Mouse (Mus musculus): Measurements from ENCODE around the gene Wdfy4. TPM values are rescaled to one million over a fixed set of nuclear protein-coding genes. Genes with fewer than 3 reads are reported as not detected.
A peak's percentile ranks its signal among the peaks of the same experiment; 100 is the strongest.

Gene Wdfy4
- polyA plus RNA-seq (2012; rRNA removed) = 0.13 and 0.27 TPM in 2 replicates

GRCm38 (mm10) chr14:33185068-33185800 lies at the start of gene Wdfy4:
Gene Wdfy4, minus strand, starts transcription at chr14:33185508.
- no peak for DNase-seq (ENCODE audit: low read depth)
- TF ChIP-seq CTCF (IDR thresholded peaks at IDR 0.05; ENCODE audit: borderline replicate concordance, extremely low read depth, insufficient read depth, insufficient read length) (no peak), POLR2A (IDR thresholded peaks at IDR 0.05; ENCODE audit: borderline replicate concordance, extremely low read depth, insufficient read depth, insufficient read length, poor library complexity, severe bottlenecking) (no peak)

DNA sequence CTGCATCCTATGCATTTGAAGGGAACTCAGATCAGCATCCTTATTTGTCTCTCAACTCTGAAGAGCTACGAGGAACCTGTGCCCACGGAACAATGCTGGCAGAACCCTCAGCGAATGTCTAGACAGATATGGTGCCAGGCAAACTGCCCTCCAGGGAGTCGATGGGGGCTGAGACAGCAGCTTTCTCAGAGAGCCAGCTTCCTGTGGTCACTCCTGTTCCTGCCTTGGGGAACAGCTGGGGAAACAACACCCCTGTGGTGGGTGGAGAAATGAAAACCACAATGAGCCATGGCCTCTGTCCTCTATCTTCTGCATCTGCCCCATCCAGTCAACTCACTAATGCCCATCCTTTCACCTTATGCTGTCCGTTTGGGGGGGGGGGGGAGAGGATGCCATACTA lies 46.7 kb upstream of the Wdfy4 start:
- no peak for TF ChIP-seq CTCF (IDR thresholded peaks at IDR 0.05; ENCODE audit: borderline replicate concordance, extremely low read depth, insufficient read depth, insufficient read length)
- no peak for TF ChIP-seq POLR2A (IDR thresholded peaks at IDR 0.05; ENCODE audit: borderline replicate concordance, extremely low read depth, insufficient read depth, insufficient read length, poor library complexity, severe bottlenecking)
- DNase-seq (ENCODE audit: low read depth) = no peak

DNA sequence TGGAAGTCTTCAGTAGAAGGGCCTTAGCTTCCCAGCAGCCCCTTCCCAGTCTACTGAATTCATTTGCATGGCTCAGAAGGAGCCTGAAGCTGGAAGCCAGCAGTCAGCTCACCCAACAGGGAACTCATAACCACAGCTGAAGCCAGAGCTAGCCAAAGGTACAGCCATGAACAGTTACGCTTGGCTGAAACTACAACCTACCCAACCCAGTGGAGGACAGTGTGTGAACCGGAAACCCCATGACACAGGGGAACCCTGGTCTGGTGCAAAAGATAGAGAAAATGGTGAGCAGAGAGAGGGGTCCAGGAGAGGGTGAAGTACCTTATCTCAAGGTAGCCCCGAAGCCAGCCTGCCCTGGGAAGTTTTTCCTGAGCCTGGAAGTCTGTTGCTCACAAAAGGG lies 46.0 kb upstream of the Wdfy4 start:
- no peak for TF ChIP-seq POLR2A (IDR thresholded peaks at IDR 0.05; ENCODE audit: borderline replicate concordance, extremely low read depth, insufficient read depth, insufficient read length, poor library complexity, severe bottlenecking)
- no peak for DNase-seq (ENCODE audit: low read depth)

GRCm38 (mm10) chr14:33230672-33231071 lies 45.4 kb upstream of the Wdfy4 start:
- DNase-seq (ENCODE audit: low read depth) = no peak
- no peak for TF ChIP-seq POLR2A (IDR thresholded peaks at IDR 0.05; ENCODE audit: borderline replicate concordance, extremely low read depth, insufficient read depth, insufficient read length, poor library complexity, severe bottlenecking)
- no peak for TF ChIP-seq CTCF (IDR thresholded peaks at IDR 0.05; ENCODE audit: borderline replicate concordance, extremely low read depth, insufficient read depth, insufficient read length)

DNA sequence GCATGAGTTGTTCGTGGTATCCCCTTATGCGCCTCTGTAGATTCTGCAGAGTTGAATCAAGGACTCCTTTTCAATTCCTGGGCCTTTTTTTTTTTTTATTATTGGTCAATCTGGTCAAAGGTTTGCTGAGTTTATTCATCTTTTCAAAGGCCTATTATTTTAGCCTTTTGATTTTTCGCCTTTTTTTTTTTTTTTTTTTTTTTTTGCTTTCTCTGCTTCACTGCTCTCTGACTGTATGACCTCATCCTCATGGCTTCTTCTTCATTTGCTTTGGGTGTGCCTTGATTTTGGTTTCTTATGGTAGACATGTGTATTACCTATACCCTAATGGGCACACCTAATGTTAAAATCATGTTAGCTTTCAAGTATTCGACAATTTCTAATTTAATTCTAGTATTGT lies 39.9 kb upstream of the Wdfy4 start:
- no peak for TF ChIP-seq CTCF (IDR thresholded peaks at IDR 0.05; ENCODE audit: borderline replicate concordance, extremely low read depth, insufficient read depth, insufficient read length)
- TF ChIP-seq POLR2A (IDR thresholded peaks at IDR 0.05; ENCODE audit: borderline replicate concordance, extremely low read depth, insufficient read depth, insufficient read length, poor library complexity, severe bottlenecking) = no peak
- DNase-seq (ENCODE audit: low read depth) = no peak

DNA sequence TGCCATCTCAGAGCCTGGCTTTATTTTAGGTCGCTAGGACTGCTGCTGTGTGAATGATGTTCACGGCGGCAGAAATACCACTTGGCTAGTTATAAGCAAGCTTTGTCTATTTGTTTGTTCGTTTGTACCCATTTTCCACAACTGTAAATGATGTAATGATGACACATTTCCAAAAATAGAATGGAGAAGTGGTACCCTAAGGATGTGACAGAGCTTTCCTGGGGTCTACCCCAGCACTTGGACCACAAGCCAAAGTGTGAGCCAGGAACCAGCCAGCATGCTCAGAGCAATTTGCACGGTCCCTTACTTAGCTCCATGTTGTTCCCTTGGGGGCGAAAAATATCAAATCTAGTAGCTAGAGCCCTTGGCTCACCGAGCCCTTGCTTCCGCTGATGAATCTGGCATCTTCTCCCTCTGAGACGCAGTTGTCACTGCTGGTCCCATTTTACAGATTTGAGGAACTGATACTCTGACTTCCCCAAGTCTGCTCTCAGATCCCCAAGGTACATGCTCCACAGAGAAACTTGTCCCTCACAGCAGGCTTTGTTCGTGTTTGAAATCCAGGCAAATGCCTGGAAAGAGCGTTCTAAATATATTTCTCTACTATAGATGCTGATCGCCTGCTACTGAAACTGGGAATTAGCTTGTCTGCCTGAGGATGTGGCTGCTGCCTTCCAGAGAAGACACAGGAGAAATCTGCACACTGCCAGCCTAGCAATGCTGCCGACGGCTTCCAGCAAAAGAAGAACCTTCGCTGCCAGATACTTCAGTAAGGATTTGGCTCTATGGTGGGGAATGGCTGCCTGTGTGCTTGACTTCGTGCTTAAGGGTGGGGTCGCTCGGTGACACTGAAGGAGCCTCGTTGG lies 31.3 kb upstream of the Wdfy4 start:
- DNase-seq (ENCODE audit: low read depth) = peak; percentile 23
- TF ChIP-seq POLR2A (IDR thresholded peaks at IDR 0.05; ENCODE audit: borderline replicate concordance, extremely low read depth, insufficient read depth, insufficient read length, poor library complexity, severe bottlenecking) (no peak), CTCF (IDR thresholded peaks at IDR 0.05; ENCODE audit: borderline replicate concordance, extremely low read depth, insufficient read depth, insufficient read length) (no peak)

DNA sequence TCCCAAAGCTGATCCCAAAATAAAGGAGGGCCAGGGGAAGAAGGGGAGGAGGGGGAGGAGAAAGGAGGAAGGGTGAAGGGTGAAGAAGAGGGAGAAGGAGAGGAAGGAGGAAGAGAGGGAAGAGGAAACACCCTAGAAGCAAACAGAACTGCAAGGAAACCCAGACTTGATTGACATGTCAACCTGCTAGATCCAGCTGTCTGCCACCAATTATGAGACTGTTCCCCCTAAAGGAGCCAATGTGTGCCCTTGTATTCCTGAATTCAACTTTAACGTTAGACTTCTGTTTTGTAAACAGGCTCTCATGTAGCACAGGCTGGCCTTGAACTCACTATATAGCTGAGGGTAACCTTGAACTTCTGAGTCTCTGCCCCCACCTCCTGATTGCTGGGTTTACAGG lies 29.9 kb upstream of the Wdfy4 start:
- no peak for TF ChIP-seq POLR2A (IDR thresholded peaks at IDR 0.05; ENCODE audit: borderline replicate concordance, extremely low read depth, insufficient read depth, insufficient read length, poor library complexity, severe bottlenecking)
- no peak for TF ChIP-seq CTCF (IDR thresholded peaks at IDR 0.05; ENCODE audit: borderline replicate concordance, extremely low read depth, insufficient read depth, insufficient read length)
- no peak for DNase-seq (ENCODE audit: low read depth)

- no peak for TF ChIP-seq POLR2A (IDR thresholded peaks at IDR 0.05; ENCODE audit: borderline replicate concordance, extremely low read depth, insufficient read depth, insufficient read length, poor library complexity, severe bottlenecking)
- no peak for TF ChIP-seq CTCF (IDR thresholded peaks at IDR 0.05; ENCODE audit: borderline replicate concordance, extremely low read depth, insufficient read depth, insufficient read length)
- no peak for DNase-seq (ENCODE audit: low read depth)
These were observed 29.4 kb upstream of the Wdfy4 start for GRCm38 (mm10) chr14:33214767-33215128.

DNA sequence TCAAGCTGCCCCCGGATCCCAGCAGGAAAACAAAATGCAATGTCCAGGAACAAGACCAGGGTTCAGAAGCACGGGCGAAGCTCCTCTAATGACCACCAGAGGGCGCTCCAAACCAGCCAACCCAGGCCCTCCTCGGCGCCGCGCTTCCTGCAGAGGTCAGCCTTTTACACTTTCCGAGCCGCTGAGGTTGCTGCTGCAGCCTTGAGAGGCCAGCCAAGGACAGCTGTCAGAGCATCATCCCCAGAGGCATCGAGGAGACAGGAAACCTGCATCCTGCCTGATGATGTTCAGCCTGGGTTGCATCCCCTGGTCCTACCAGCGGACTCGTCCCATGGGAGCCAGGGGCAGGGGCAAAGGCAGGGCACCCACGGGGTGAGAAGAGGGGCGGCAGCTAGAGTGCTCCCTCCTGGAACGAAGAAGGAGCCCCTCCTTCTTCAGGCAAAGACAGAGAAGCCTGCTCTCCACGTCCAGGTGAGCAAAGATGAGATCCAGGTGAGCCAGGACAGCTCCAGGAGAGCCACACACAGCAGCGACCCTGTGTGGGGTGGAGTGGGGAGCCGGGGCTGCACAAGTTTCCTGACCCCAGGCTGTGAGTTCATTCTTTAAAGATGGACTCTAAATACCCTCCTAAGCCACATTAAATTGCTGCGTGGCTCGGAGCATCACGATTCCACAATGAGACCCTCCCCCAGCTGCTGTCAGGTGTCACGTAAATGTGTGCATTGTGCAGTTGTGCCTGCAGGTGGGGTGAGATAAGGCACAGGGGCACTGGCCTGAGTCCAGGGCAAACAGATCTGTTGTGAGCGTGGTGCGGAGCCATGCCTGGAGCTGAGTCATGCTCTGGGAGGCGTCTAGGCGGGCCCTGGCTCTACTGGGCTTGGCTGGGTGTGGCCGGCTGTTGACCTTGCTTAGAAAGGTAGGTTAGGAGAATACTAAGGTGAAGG lies 28.8 kb upstream of the Wdfy4 start, which contains the start of gene Arhgap22:
TSS of gene Arhgap22 (plus strand) at position 204 of the 944 bp plus-strand sequence.
- peak; percentile 93 for DNase-seq (ENCODE audit: low read depth)
- no peak for TF ChIP-seq POLR2A (IDR thresholded peaks at IDR 0.05; ENCODE audit: borderline replicate concordance, extremely low read depth, insufficient read depth, insufficient read length, poor library complexity, severe bottlenecking)
- TF ChIP-seq CTCF (IDR thresholded peaks at IDR 0.05; ENCODE audit: borderline replicate concordance, extremely low read depth, insufficient read depth, insufficient read length) = peak; percentile 99

DNA sequence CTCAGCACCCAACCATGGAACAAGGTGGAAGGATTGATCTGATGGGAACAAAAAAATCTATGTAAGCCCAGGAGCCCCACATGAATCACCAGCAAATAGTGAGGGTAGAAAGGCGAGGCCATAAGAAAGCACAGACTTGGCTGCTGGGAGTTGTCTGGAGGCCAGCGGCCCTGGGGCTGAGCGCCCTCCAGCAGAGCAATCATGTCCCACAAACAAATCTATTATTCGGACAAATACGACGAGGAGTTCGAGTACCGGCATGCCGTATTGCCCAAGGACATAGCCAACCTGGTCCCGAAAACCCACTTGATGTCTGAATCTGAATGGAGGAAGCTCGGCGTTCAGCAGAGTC lies 27.6 kb upstream of the Wdfy4 start:
- no peak for TF ChIP-seq CTCF (IDR thresholded peaks at IDR 0.05; ENCODE audit: borderline replicate concordance, extremely low read depth, insufficient read depth, insufficient read length)
- no peak for TF ChIP-seq POLR2A (IDR thresholded peaks at IDR 0.05; ENCODE audit: borderline replicate concordance, extremely low read depth, insufficient read depth, insufficient read length, poor library complexity, severe bottlenecking)
- no peak for DNase-seq (ENCODE audit: low read depth)

Measured in brain, embryonic 14.5 days (tissue).